Mouse (Mus musculus): ENCODE results near the gene Olfr1033. TPM values are rescaled to one million over a fixed set of nuclear protein-coding genes. Genes with fewer than 3 reads are reported as not detected.

Olfr1033 gene
- polyA plus RNA-seq, 1 experiment: not detected

GRCm38 (mm10) chr2:86087285-86087684, 66.9 kb downstream of the Olfr1033 start, which contains the start of gene Olfr1037:
Gene Olfr1037, minus strand, starts transcription at chr2:86087385.
- TF ChIP-seq FLI1 (IDR thresholded peaks at IDR 0.05; ENCODE audit: low read length): no peak
- TF ChIP-seq GATA1 (IDR thresholded peaks at IDR 0.05; ENCODE audit: borderline replicate concordance, low read length): no peak
- H3K9me3 ChIP-seq: peaks cover 5% of the 10 kb centered on the region; the same call in 1 of the 2 replicates
- H3K4me1 ChIP-seq: no peaks in the 10 kb centered on the region
- no peaks in the 10 kb centered on the region for H3K36me3 ChIP-seq (replicated peaks; ENCODE audit: low read length)
- H3K4me3 ChIP-seq (replicated peaks): no peak within 1 kb of the TSS
- no peaks in the 10 kb centered on the region for H3K27me3 ChIP-seq (replicated peaks)

Other genes with a start within 250 kb of the Olfr1033 start
- gene Olfr1014, start 247.9 kb upstream of the Olfr1033 start, polyA plus RNA-seq (2012; ENCODE audit: insufficient read depth, low replicate concordance): not detected in 2 replicates
- not detected in 2 replicates for gene Olfr1015, start 238.6 kb upstream of the Olfr1033 start, polyA plus RNA-seq (2012; ENCODE audit: insufficient read depth, low replicate concordance)
- gene Olfr1016, start 218.1 kb upstream of the Olfr1033 start, polyA plus RNA-seq (2012; ENCODE audit: insufficient read depth, low replicate concordance): not detected in 2 replicates
- gene Olfr1018, start 202.2 kb upstream of the Olfr1033 start, polyA plus RNA-seq (2012; ENCODE audit: insufficient read depth, low replicate concordance): not detected in 2 replicates
- gene Olfr1019, start 175.2 kb upstream of the Olfr1033 start, polyA plus RNA-seq (2012; ENCODE audit: insufficient read depth, low replicate concordance): not detected in 2 replicates
- gene Olfr1020, start 173.6 kb upstream of the Olfr1033 start, polyA plus RNA-seq (2012; ENCODE audit: insufficient read depth, low replicate concordance): not detected in 2 replicates
- gene Olfr1022, start 152.0 kb upstream of the Olfr1033 start, polyA plus RNA-seq (2012; ENCODE audit: insufficient read depth, low replicate concordance): not detected in 2 replicates
- gene Olfr1023, start 135.0 kb upstream of the Olfr1033 start, polyA plus RNA-seq (2012; ENCODE audit: insufficient read depth, low replicate concordance): not detected in 2 replicates
- not detected in 2 replicates for gene Olfr1024, start 115.6 kb upstream of the Olfr1033 start, polyA plus RNA-seq (2012; ENCODE audit: insufficient read depth, low replicate concordance)
- gene Olfr1025-ps1, start 105.4 kb upstream of the Olfr1033 start, polyA plus RNA-seq (2012; ENCODE audit: insufficient read depth, low replicate concordance): not detected in 2 replicates
- not detected in 2 replicates for gene Olfr1026, start 99.1 kb upstream of the Olfr1033 start, polyA plus RNA-seq (2012; ENCODE audit: insufficient read depth, low replicate concordance)
- not detected in 2 replicates for gene Olfr1028, start 70.2 kb upstream of the Olfr1033 start, polyA plus RNA-seq (2012; ENCODE audit: insufficient read depth, low replicate concordance)
- not detected in 2 replicates for gene Olfr1029, start 46.7 kb upstream of the Olfr1033 start, polyA plus RNA-seq (2012; ENCODE audit: insufficient read depth, low replicate concordance)
- gene Olfr1030, start 41.4 kb upstream of the Olfr1033 start, polyA plus RNA-seq (2012; ENCODE audit: insufficient read depth, low replicate concordance): not detected in 2 replicates
- not detected in 2 replicates for gene Olfr1031, start 30.3 kb upstream of the Olfr1033 start, polyA plus RNA-seq (2012; ENCODE audit: insufficient read depth, low replicate concordance)
- not detected in 2 replicates for gene Olfr1032, start 15.1 kb upstream of the Olfr1033 start, polyA plus RNA-seq (2012; ENCODE audit: insufficient read depth, low replicate concordance)
- not detected in 2 replicates for gene Olfr1034, start 25.2 kb downstream of the Olfr1033 start, polyA plus RNA-seq (2012; ENCODE audit: insufficient read depth, low replicate concordance)
- not detected in 2 replicates for gene Olfr1036, start 53.4 kb downstream of the Olfr1033 start, polyA plus RNA-seq (2012; ENCODE audit: insufficient read depth, low replicate concordance)
- not detected in 2 replicates for gene Olfr1037, start 66.8 kb downstream of the Olfr1033 start, polyA plus RNA-seq (2012; ENCODE audit: insufficient read depth, low replicate concordance)
- gene Olfr1039, start 115.3 kb downstream of the Olfr1033 start, polyA plus RNA-seq (2012; ENCODE audit: insufficient read depth, low replicate concordance): not detected in 2 replicates
- not detected in 2 replicates for gene Olfr1040, start 126.1 kb downstream of the Olfr1033 start, polyA plus RNA-seq (2012; ENCODE audit: insufficient read depth, low replicate concordance)
- gene Olfr1042, start 141.2 kb downstream of the Olfr1033 start, polyA plus RNA-seq (2012; ENCODE audit: insufficient read depth, low replicate concordance): not detected in 2 replicates
- not detected in 2 replicates for gene Olfr1043, start 146.9 kb downstream of the Olfr1033 start, polyA plus RNA-seq (2012; ENCODE audit: insufficient read depth, low replicate concordance)
- not detected in 2 replicates for gene Olfr1044, start 157.2 kb downstream of the Olfr1033 start, polyA plus RNA-seq (2012; ENCODE audit: insufficient read depth, low replicate concordance)
- gene Olfr52, start 165.1 kb downstream of the Olfr1033 start, polyA plus RNA-seq (2012; ENCODE audit: insufficient read depth, low replicate concordance): not detected in 2 replicates
- not detected in 2 replicates for gene Olfr1045, start 182.4 kb downstream of the Olfr1033 start, polyA plus RNA-seq (2012; ENCODE audit: insufficient read depth, low replicate concordance)
- not detected in 2 replicates for gene Olfr1046, start 198.7 kb downstream of the Olfr1033 start, polyA plus RNA-seq (2012; ENCODE audit: insufficient read depth, low replicate concordance)
- not detected in 2 replicates for gene Olfr1047, start 210.8 kb downstream of the Olfr1033 start, polyA plus RNA-seq (2012; ENCODE audit: insufficient read depth, low replicate concordance)
- not detected in 2 replicates for gene Olfr1048, start 219.7 kb downstream of the Olfr1033 start, polyA plus RNA-seq (2012; ENCODE audit: insufficient read depth, low replicate concordance)
- not detected in 2 replicates for gene Olfr1049, start 237.7 kb downstream of the Olfr1033 start, polyA plus RNA-seq (2012; ENCODE audit: insufficient read depth, low replicate concordance)

Data from megakaryocyte, embryonic 14.5 days (primary cell).